Mouse (Mus musculus): ENCODE results near the gene Calm5. TPM values are rescaled to one million over a fixed set of nuclear protein-coding genes. Genes with fewer than 3 reads are reported as not detected.
"Not testable (repeated sequence)": the region's sequence is repeated elsewhere in the genome, so short reads cannot be mapped to it uniquely, and the experiment has no call there.

The Calm5 gene
- polyA plus RNA-seq, 1 experiment = not detected

GRCm38 (mm10) chr13:3890061-3890460, 36.1 kb downstream of the Calm5 start:
- Histone ChIP-seq H3K27ac (ENCODE audit: insufficient read depth, low read length) (no peak overlapping the region), H3K4me3 (ENCODE audit: insufficient read depth, low read length) (peak overlapping the region; percentile 5; the same call in 1 of the 2 replicates), H3K4me1 (ENCODE audit: control insufficient read depth, insufficient read depth, low read length) (peaks cover 1% of the 10 kb centered on the region; the same call in 1 of the 2 replicates)
- TF ChIP-seq CTCF (IDR thresholded peaks at IDR 0.05; ENCODE audit: extremely low read depth, insufficient read depth, low read length) (no peak), POLR2A (IDR thresholded peaks at IDR 0.05; ENCODE audit: extremely low read depth, insufficient read depth, low read length) (no peak)

GRCm38 (mm10) chr13:3891479-3892087, 37.6 kb downstream of the Calm5 start:
- peaks cover 1% of the 10 kb centered on the region; the same call in 1 of the 2 replicates for H3K4me1 ChIP-seq (ENCODE audit: control insufficient read depth, insufficient read depth, low read length)
- TF ChIP-seq POLR2A (IDR thresholded peaks at IDR 0.05; ENCODE audit: extremely low read depth, insufficient read depth, low read length) (no peak), CTCF (IDR thresholded peaks at IDR 0.05; ENCODE audit: extremely low read depth, insufficient read depth, low read length) (no peak)
- no peak overlapping the region for H3K27ac ChIP-seq (ENCODE audit: insufficient read depth, low read length)
- peak overlapping the region; percentile 82 for H3K4me3 ChIP-seq (ENCODE audit: insufficient read depth, low read length)

GRCm38 (mm10) chr13:3892601-3893000, 38.6 kb downstream of the Calm5 start:
- H3K4me1 ChIP-seq (ENCODE audit: control insufficient read depth, insufficient read depth, low read length) = peaks cover 1% of the 10 kb centered on the region; the same call in 1 of the 2 replicates
- H3K27ac ChIP-seq (ENCODE audit: insufficient read depth, low read length) = no peak overlapping the region
- H3K4me3 ChIP-seq (ENCODE audit: insufficient read depth, low read length) = peak overlapping the region; percentile 82
- TF ChIP-seq CTCF (IDR thresholded peaks at IDR 0.05; ENCODE audit: extremely low read depth, insufficient read depth, low read length) (no peak), POLR2A (IDR thresholded peaks at IDR 0.05; ENCODE audit: extremely low read depth, insufficient read depth, low read length) (no peak)

GRCm38 (mm10) chr13:3893126-3893734, 39.3 kb downstream of the Calm5 start:
- TF ChIP-seq POLR2A (IDR thresholded peaks at IDR 0.05; ENCODE audit: extremely low read depth, insufficient read depth, low read length) (peak; percentile 93), CTCF (IDR thresholded peaks at IDR 0.05; ENCODE audit: extremely low read depth, insufficient read depth, low read length) (no peak)
- H3K4me3 ChIP-seq (ENCODE audit: insufficient read depth, low read length) = peak overlapping the region; percentile 82
- H3K4me1 ChIP-seq (ENCODE audit: control insufficient read depth, insufficient read depth, low read length) = peaks cover 1% of the 10 kb centered on the region; the same call in 1 of the 2 replicates
- H3K27ac ChIP-seq (ENCODE audit: insufficient read depth, low read length) = peak overlapping the region; percentile 20; the same call in 1 of the 2 replicates

GRCm38 (mm10) chr13:3894549-3894948, 40.6 kb downstream of the Calm5 start:
- no peak for TF ChIP-seq POLR2A (IDR thresholded peaks at IDR 0.05; ENCODE audit: extremely low read depth, insufficient read depth, low read length)
- TF ChIP-seq CTCF (IDR thresholded peaks at IDR 0.05; ENCODE audit: extremely low read depth, insufficient read depth, low read length) = no peak
- H3K4me1 ChIP-seq (ENCODE audit: control insufficient read depth, insufficient read depth, low read length) = no peaks in the 10 kb centered on the region; the same call in 1 of the 2 replicates

GRCm38 (mm10) chr13:3895397-3895980, 41.5 kb downstream of the Calm5 start:
- Histone ChIP-seq H3K4me3 (ENCODE audit: insufficient read depth, low read length) (no peak overlapping the region), H3K27ac (ENCODE audit: insufficient read depth, low read length) (no peak overlapping the region), H3K4me1 (ENCODE audit: control insufficient read depth, insufficient read depth, low read length) (no peaks in the 10 kb centered on the region; the same call in 1 of the 2 replicates)
- no peak for TF ChIP-seq POLR2A (IDR thresholded peaks at IDR 0.05; ENCODE audit: extremely low read depth, insufficient read depth, low read length)
- no peak for TF ChIP-seq CTCF (IDR thresholded peaks at IDR 0.05; ENCODE audit: extremely low read depth, insufficient read depth, low read length)

More at GRCm38 (mm10) chr13:3894549-3894948, 40.6 kb downstream of the Calm5 start:
- Histone ChIP-seq H3K27ac (ENCODE audit: insufficient read depth, low read length) (no peak overlapping the region), H3K4me3 (ENCODE audit: insufficient read depth, low read length) (no peak overlapping the region)

GRCm38 (mm10) chr13:3896032-3896431, 42.1 kb downstream of the Calm5 start:
- Histone ChIP-seq H3K4me1 (ENCODE audit: control insufficient read depth, insufficient read depth, low read length) (no peaks in the 10 kb centered on the region; the same call in 1 of the 2 replicates), H3K27ac (ENCODE audit: insufficient read depth, low read length) (no peak overlapping the region), H3K4me3 (ENCODE audit: insufficient read depth, low read length) (no peak overlapping the region)
- TF ChIP-seq POLR2A (IDR thresholded peaks at IDR 0.05; ENCODE audit: extremely low read depth, insufficient read depth, low read length) (no peak), CTCF (IDR thresholded peaks at IDR 0.05; ENCODE audit: extremely low read depth, insufficient read depth, low read length) (no peak)

- no peak for TF ChIP-seq POLR2A (IDR thresholded peaks at IDR 0.05; ENCODE audit: extremely low read depth, insufficient read depth, low read length)
- peak; percentile 87 for TF ChIP-seq CTCF (IDR thresholded peaks at IDR 0.05; ENCODE audit: extremely low read depth, insufficient read depth, low read length)
- H3K4me1 ChIP-seq (ENCODE audit: control insufficient read depth, insufficient read depth, low read length) = no peaks in the 10 kb centered on the region; the same call in 1 of the 2 replicates
- H3K4me3 ChIP-seq (ENCODE audit: insufficient read depth, low read length) = no peak overlapping the region
- no peak overlapping the region; the same call in 1 of the 2 replicates for H3K27ac ChIP-seq (ENCODE audit: insufficient read depth, low read length)
These were observed 42.9 kb downstream of the Calm5 start for GRCm38 (mm10) chr13:3896913-3897312.

GRCm38 (mm10) chr13:3898202-3898601, 44.2 kb downstream of the Calm5 start:
- not testable (repeated sequence) for H3K27ac ChIP-seq (ENCODE audit: insufficient read depth, low read length); H3K4me1 ChIP-seq (ENCODE audit: control insufficient read depth, insufficient read depth, low read length); H3K4me3 ChIP-seq (ENCODE audit: insufficient read depth, low read length)
